Mouse (Mus musculus): Measurements from ENCODE around the gene Fam216b. TPM values are rescaled to one million over a fixed set of nuclear protein-coding genes. Genes with fewer than 3 reads are reported as not detected.

The Fam216b gene
- polyA plus RNA-seq (2012; rRNA removed): not detected in 2 replicates

- Histone ChIP-seq H3K27ac (ENCODE audit: control insufficient read depth, insufficient read depth, low read depth, low read length) (no peak within 1 kb of the TSS), H3K36me3 (ENCODE audit: control insufficient read depth, insufficient read depth, low read length) (no peaks in the 10 kb centered on the region), H3K4me1 (ENCODE audit: control insufficient read depth, insufficient read depth, low read length) (no peaks in the 10 kb centered on the region)
Measured at GRCm38 (mm10) chr14:78088907-78089306, at the start of gene Fam216b. Fam216b (minus strand) TSS chr14:78089007.

GRCm38 (mm10) chr14:78132368-78133052 is 43.7 kb upstream of the Fam216b start:
- no peaks in the 10 kb centered on the region for H3K36me3 ChIP-seq (ENCODE audit: control insufficient read depth, insufficient read depth, low read length)
- no peaks in the 10 kb centered on the region for H3K27me3 ChIP-seq (ENCODE audit: control insufficient read depth, insufficient read depth, low read length)
- H3K4me1 ChIP-seq (ENCODE audit: control insufficient read depth, insufficient read depth, low read length): no peaks in the 10 kb centered on the region
- TF ChIP-seq POLR2A (IDR thresholded peaks at IDR 0.05; ENCODE audit: control insufficient read depth, low read depth, low read length): no peak
- no peak for TF ChIP-seq CTCF (IDR thresholded peaks at IDR 0.05; ENCODE audit: control insufficient read depth, insufficient read depth, insufficient replicate concordance, low read depth, low read length)
- H3K27ac ChIP-seq (ENCODE audit: control insufficient read depth, insufficient read depth, low read depth, low read length): no peak overlapping the region
- H3K4me3 ChIP-seq (ENCODE audit: control insufficient read depth, low read depth, low read length): no peak overlapping the region

More at GRCm38 (mm10) chr14:78088907-78089306, at the start of gene Fam216b:
- Histone ChIP-seq H3K27me3 (ENCODE audit: control insufficient read depth, insufficient read depth, low read length) (no peaks in the 10 kb centered on the region), H3K4me3 (ENCODE audit: control insufficient read depth, low read depth, low read length) (no peak within 1 kb of the TSS)
- no peak for TF ChIP-seq POLR2A (IDR thresholded peaks at IDR 0.05; ENCODE audit: control insufficient read depth, low read depth, low read length)
- TF ChIP-seq CTCF (IDR thresholded peaks at IDR 0.05; ENCODE audit: control insufficient read depth, insufficient read depth, insufficient replicate concordance, low read depth, low read length): no peak

GRCm38 (mm10) chr14:78126670-78127069 is 37.9 kb upstream of the Fam216b start:
- H3K27ac ChIP-seq (ENCODE audit: control insufficient read depth, insufficient read depth, low read depth, low read length): no peak overlapping the region
- no peaks in the 10 kb centered on the region for H3K4me1 ChIP-seq (ENCODE audit: control insufficient read depth, insufficient read depth, low read length)
- no peaks in the 10 kb centered on the region for H3K36me3 ChIP-seq (ENCODE audit: control insufficient read depth, insufficient read depth, low read length)
- no peaks in the 10 kb centered on the region for H3K27me3 ChIP-seq (ENCODE audit: control insufficient read depth, insufficient read depth, low read length)
- H3K4me3 ChIP-seq (ENCODE audit: control insufficient read depth, low read depth, low read length): no peak overlapping the region
- TF ChIP-seq POLR2A (IDR thresholded peaks at IDR 0.05; ENCODE audit: control insufficient read depth, low read depth, low read length) (no peak), CTCF (IDR thresholded peaks at IDR 0.05; ENCODE audit: control insufficient read depth, insufficient read depth, insufficient replicate concordance, low read depth, low read length) (no peak)

GRCm38 (mm10) chr14:78120286-78120685 is 31.5 kb upstream of the Fam216b start:
- Histone ChIP-seq H3K27ac (ENCODE audit: control insufficient read depth, insufficient read depth, low read depth, low read length) (no peak overlapping the region), H3K36me3 (ENCODE audit: control insufficient read depth, insufficient read depth, low read length) (no peaks in the 10 kb centered on the region), H3K4me1 (ENCODE audit: control insufficient read depth, insufficient read depth, low read length) (peaks cover 4% of the 10 kb centered on the region), H3K27me3 (ENCODE audit: control insufficient read depth, insufficient read depth, low read length) (no peaks in the 10 kb centered on the region), H3K4me3 (ENCODE audit: control insufficient read depth, low read depth, low read length) (no peak overlapping the region)
- TF ChIP-seq POLR2A (IDR thresholded peaks at IDR 0.05; ENCODE audit: control insufficient read depth, low read depth, low read length): no peak
- no peak for TF ChIP-seq CTCF (IDR thresholded peaks at IDR 0.05; ENCODE audit: control insufficient read depth, insufficient read depth, insufficient replicate concordance, low read depth, low read length)

GRCm38 (mm10) chr14:78119449-78120200 is 30.8 kb upstream of the Fam216b start:
- H3K4me1 ChIP-seq (ENCODE audit: control insufficient read depth, insufficient read depth, low read length): peaks cover 4% of the 10 kb centered on the region
- H3K36me3 ChIP-seq (ENCODE audit: control insufficient read depth, insufficient read depth, low read length): no peaks in the 10 kb centered on the region
- TF ChIP-seq POLR2A (IDR thresholded peaks at IDR 0.05; ENCODE audit: control insufficient read depth, low read depth, low read length) (no peak), CTCF (IDR thresholded peaks at IDR 0.05; ENCODE audit: control insufficient read depth, insufficient read depth, insufficient replicate concordance, low read depth, low read length) (no peak)
- H3K4me3 ChIP-seq (ENCODE audit: control insufficient read depth, low read depth, low read length): no peak overlapping the region
- H3K27ac ChIP-seq (ENCODE audit: control insufficient read depth, insufficient read depth, low read depth, low read length): no peak overlapping the region
- H3K27me3 ChIP-seq (ENCODE audit: control insufficient read depth, insufficient read depth, low read length): no peaks in the 10 kb centered on the region

GRCm38 (mm10) chr14:78117671-78118070 is 28.9 kb upstream of the Fam216b start:
- H3K4me3 ChIP-seq (ENCODE audit: control insufficient read depth, low read depth, low read length): no peak overlapping the region
- peaks cover 4% of the 10 kb centered on the region for H3K4me1 ChIP-seq (ENCODE audit: control insufficient read depth, insufficient read depth, low read length)
- no peaks in the 10 kb centered on the region for H3K27me3 ChIP-seq (ENCODE audit: control insufficient read depth, insufficient read depth, low read length)
- no peak overlapping the region for H3K27ac ChIP-seq (ENCODE audit: control insufficient read depth, insufficient read depth, low read depth, low read length)
- H3K36me3 ChIP-seq (ENCODE audit: control insufficient read depth, insufficient read depth, low read length): no peaks in the 10 kb centered on the region
- TF ChIP-seq CTCF (IDR thresholded peaks at IDR 0.05; ENCODE audit: control insufficient read depth, insufficient read depth, insufficient replicate concordance, low read depth, low read length) (no peak), POLR2A (IDR thresholded peaks at IDR 0.05; ENCODE audit: control insufficient read depth, low read depth, low read length) (no peak)

- Histone ChIP-seq H3K36me3 (ENCODE audit: control insufficient read depth, insufficient read depth, low read length) (no peaks in the 10 kb centered on the region), H3K4me1 (ENCODE audit: control insufficient read depth, insufficient read depth, low read length) (peaks cover 4% of the 10 kb centered on the region), H3K4me3 (ENCODE audit: control insufficient read depth, low read depth, low read length) (peak overlapping the region; percentile 40; the same call in 1 of the 2 replicates), H3K27ac (ENCODE audit: control insufficient read depth, insufficient read depth, low read depth, low read length) (no peak overlapping the region), H3K27me3 (ENCODE audit: control insufficient read depth, insufficient read depth, low read length) (no peaks in the 10 kb centered on the region)
- no peak for TF ChIP-seq POLR2A (IDR thresholded peaks at IDR 0.05; ENCODE audit: control insufficient read depth, low read depth, low read length)
- TF ChIP-seq CTCF (IDR thresholded peaks at IDR 0.05; ENCODE audit: control insufficient read depth, insufficient read depth, insufficient replicate concordance, low read depth, low read length): no peak
Measured at GRCm38 (mm10) chr14:78117268-78117667, 28.5 kb upstream of the Fam216b start.
